Mouse (Mus musculus) left cerebral cortex, adult 18-20 months (tissue): ENCODE results near the gene Gm11060. TPM values are rescaled to one million over a fixed set of nuclear protein-coding genes. Genes with fewer than 3 reads are reported as not detected.

ENCODE experiments used
- DNase-seq, 2 experiments: peaks; one replicate each; pipeline ENCODE4 v3.0.0; 2021 to 2022; ENCODE audit warnings: low spot score in 2 of 2, mixed read lengths in 1 of 2
- total RNA-seq, 2 experiments: library from RNA; stranded (reverse); gene quantifications; 2 replicates each; pipeline ENCODE4 v1.2.3; 2021

The Gm11060 gene
- total RNA-seq, 2 experiments from 2014 or later = not detected

DNA sequence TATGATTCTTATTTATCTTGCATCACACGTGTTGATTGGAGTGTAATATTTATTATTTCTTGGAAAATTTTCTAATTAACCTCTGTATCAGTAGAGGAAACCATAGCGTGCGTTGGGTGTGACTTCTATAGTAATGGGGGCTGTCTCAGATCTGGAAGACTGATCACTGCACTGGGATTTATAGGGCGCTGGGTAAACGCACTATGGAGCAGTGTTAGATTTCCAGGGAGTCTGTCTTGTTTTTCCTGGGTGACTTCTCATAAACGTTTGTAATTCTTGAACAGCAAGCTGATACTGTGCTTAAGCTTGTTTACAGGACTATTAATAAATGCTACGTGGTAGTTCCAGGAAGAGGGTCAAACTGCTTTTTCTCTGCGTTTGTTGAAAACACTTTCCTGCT, 25.9 kb downstream of the Gm11060 start:
- no peak for DNase-seq

DNA sequence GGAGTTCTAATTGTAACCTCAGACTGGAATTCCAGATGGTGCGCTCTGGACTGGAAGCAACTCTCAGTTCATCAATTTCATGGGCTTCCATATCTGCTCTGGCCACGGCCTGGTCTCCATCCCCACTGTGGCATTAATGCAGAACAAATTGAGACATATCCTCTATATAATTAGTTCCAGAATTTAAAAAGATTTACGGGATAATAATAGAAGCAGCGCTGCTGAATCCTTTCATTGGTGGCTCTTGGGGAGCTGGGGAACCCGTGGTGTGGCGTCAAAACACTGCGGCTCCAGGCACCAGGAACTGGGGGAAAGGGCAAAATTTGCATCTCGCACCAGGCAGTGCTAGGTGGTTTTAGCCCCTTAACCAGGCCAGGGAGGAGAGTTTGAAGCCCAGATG, 30.4 kb downstream of the Gm11060 start:
- no peak for DNase-seq

DNA sequence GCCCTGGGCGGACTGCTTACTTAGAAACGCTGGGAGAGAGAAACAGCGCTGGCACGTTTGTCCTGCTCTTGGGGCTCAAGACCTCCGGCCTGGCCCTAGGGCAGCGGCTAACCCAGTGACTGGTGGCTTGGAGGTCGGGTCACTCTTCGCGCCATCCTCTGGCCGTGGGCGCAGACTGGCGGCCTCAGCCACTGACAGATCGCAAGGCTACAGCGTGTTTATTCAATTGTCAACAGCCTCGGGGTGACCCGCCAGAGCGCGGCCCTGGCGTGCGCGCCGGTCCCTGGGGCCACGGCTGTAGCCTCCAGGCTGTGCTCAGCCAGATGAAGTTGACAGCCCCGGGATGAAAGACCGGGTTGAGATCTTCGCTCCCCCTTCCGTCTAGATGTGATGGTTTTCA, 31.1 kb downstream of the Gm11060 start:
- DNase-seq = no peak

DNA sequence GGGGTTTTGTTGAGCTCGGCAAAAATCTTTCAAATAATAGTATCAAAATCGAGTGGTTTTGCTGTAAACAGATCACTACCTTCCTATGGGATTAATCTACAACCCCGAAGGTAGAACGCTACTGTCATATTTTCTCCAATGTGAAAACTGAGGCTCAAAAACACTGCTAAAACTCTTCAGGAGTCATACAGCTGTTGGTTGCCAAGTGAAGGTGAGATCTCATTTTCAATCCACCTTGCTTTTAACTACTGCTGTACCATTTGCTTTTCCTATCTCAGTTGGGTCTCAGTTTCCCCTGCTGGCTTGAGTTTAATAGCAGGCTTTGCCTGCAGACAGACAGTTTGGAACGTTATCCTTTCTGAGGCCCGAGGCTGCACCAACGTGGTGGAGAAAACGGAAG, 31.6 kb downstream of the Gm11060 start:
- no peak for DNase-seq

DNA sequence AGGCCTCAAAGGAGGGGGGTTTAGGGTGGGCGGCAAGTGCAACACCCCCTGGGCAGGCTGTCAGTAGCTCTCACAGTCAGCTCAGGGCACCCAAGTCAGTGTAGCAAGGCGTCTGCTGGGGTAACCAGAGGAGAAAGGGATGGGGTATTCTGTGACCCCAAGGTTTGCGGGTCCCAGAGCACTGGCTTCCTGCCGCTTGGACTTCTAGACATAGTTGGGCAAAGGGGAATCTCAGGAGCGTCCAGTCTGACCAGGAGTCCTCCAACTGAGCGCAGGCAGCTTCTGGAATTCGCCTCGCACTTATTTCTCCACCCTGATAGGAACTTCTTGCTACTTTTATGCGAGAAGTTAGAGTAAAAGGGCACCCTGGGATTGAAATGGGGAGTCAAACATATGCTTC, 32.1 kb downstream of the Gm11060 start:
- DNase-seq = no peak

DNA sequence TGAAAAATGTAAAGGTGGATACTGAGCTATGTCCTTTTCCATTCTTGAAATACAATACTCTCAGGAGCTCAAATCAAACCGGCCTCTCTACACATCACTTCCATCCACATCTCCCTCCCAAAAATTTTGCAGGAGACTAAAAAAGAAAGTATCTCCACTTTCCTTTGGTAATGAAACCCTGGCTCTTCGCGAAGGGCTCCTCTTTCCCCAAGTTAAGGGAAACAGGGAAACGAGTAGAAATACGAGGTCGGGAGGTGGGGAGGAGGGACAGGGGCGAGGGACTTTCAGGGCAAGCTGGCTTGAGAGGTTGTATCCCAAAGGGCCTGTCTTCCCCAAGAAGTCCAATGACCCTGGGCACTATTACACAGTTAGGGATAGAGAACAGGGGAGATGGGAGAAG, 32.6 kb downstream of the Gm11060 start:
- DNase-seq = no peak

DNA sequence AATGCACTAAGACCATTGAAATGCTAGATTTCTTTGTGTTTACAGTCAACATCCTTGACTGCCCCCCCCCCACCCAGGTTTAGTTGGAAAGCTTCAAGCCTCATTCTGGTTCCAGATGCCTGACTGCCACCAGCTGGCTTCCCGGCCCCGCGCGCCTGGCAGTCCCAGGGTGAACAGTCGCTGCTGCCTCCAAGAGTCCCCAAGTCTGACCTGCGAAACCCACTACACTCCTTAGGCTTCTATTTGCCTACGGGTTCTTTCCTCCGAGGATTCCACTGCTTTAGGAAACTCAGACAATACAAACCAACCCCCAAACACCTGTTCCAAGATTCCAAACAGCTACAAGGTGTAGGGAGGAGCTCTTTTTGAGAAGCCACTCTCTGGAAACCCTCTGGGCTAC, 33.4 kb downstream of the Gm11060 start:
- DNase-seq = no peak

DNA sequence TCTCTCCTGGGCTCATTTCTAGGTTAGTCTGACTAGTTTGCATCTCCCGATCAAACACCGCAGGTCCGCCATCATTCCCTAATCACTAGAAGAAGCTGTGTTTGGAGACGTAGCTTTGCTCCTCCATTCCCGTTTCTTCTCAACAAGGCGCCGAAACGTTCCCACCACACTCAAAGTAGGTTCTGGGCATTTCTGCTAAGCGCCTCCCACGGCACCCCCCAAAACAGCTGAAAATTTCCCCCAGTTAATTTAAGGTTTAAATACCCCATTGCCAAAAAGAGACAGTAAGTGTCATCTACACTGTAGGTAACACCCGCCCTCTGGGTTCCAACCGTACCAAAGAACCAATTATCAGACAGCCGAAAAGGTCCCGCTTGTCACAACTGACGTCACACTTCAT, 33.8 kb downstream of the Gm11060 start:
- DNase-seq = no peak

DNA sequence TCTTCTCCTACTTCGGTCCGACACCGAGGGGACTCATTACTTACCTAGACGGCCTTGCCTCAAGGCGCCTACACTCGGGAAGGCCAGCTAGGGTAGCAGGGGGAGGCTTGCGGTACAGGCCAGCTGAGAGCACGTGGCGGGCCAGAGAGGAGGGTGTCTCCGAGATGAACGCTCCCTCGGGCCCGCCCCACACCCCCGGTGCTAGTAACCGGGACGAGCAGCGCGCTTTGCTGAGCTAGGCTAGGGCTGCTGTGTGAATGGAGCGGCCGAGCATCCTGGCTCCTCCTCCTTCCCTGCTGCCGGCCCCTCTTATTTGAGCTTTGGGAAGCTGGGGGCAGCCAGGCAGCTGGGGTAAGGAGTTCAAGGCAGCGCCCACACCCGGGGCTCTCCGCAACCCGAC, 34.5 kb downstream of the Gm11060 start, which contains the start of gene Wt1:
Gene Wt1, plus strand, starts transcription at position 251 of the 400 bp plus-strand sequence.
- DNase-seq = no peak

DNA sequence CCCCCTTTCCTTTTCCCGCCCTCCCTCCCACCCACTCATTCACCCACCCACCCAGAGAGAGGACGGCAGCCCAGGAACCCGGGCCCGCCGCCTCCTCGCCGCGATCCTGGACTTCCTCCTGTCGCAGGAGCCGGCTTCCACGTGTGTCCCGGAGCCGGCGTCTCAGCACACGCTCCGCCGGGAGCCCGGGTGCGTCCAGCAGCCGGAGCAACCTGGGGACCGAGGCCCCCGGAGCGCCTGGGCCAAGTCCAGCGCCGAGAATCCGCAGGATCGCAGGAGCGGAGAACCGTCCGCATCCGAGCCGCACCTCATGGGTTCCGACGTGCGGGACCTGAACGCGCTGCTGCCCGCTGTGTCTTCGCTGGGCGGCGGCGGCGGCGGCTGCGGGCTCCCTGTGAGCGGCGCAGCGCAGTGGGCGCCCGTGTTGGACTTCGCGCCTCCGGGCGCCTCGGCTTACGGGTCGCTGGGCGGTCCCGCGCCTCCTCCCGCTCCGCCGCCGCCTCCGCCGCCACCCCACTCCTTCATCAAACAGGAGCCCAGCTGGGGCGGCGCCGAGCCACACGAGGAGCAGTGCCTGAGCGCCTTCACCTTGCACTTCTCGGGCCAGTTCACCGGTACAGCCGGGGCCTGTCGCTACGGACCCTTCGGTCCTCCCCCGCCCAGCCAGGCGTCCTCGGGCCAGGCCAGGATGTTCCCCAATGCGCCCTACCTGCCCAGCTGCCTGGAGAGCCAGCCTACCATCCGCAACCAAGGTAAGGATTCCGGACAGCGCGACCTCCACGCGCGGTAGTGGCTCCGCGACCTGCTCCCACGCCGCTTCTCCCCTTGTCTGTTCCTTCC, 35.1 kb downstream of the Gm11060 start:
- DNase-seq = no peak

DNA sequence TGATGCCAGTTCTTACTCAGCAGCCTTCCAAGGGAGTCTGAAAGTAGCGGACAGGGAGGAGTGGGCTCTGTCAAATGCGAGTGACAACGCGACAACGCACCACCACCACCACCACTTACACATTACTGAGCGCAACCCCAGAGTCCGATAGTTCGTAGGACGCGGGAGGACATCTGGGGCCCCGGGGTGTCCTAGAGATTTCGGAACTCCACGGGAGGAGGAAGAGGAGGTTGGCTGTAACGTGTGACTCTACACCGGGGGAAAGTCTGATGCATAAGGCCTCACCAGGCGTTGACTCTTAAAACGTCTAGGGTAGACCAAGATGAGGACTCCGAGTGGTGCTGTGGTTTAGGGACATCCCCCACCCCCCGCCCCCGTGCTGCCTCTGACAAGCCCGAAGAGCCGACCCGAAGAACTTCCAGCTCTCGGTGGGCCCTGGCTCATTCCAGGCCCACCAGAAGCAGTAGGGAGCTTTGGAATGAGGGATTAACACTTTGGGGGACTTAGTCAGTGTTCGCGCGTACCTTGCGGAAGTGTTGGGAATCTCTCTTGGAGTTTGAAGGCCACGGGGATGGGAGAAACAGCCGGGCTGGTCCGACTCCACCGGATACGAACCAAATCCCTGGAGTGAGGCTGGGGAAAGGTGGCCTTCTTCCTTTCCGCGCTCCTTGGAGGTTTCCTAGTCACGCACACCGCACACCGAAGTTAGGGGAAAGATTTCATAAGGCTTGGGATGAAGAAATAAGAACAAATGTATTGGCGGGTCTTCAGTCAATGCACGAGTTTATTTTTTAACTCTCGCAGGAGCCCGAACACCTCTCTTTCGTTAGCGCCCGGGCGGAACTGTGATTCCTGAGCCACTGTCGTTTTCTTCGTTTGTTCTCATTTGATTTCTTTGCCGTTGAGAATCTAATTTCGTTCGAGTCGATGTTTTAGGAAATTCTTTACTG, 36.0 kb downstream of the Gm11060 start:
- no peak for DNase-seq

DNA sequence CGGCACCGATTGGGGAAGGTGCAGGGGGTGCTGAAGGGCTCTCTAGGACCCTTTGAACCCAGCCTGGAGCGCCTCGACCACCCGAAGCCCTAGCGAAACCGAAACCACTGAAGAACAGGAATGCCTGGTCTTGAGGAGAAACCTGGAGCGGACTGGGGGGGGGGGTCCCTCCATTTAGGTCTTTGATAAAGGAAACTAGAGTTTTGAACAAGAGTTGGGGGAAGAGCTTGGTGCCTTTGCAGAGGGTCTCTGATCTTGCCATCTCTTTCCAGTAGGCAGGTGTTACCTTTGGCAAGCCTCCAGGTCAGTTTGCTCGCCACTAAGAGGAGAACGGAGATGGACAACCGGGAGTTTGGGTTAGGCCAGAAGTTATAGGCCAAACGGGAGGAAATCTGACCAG, 36.7 kb downstream of the Gm11060 start:
- no peak for DNase-seq

DNA sequence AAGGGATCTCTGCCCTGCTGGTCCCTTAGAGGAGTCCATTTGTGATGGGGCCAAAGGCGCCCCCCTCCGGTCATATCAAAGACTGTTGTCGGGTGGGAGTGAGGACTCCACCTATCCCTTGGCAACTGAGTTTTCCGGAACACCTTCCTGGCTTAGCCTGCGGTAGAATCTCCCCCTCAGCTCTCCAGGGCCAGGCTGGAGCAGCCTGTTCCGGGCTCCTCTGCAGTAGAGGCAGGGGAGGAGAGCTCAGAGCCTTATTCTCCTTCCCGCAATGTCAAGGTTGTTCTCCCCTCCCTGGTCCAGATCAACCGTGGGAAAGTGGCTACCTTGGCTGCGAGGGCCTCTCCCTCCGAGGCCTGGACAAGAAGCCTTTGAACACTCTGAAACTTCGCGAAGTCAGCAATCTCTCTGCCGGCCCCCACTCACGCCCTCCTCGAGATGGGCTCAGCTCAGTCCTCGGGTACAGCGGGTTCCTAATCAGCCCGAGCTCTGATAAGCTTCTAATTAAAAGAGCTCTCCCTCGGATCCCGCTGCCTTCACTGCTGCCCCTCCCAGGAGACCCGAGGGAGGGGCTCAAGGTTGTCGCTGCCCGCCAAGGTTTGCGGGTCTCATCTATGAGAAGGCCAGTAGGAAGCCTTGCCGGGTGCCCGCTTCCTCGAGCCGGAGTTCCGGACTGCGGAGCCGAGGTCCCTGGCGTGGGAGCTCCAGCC, 38.7 kb downstream of the Gm11060 start:
- no peak for DNase-seq

DNA sequence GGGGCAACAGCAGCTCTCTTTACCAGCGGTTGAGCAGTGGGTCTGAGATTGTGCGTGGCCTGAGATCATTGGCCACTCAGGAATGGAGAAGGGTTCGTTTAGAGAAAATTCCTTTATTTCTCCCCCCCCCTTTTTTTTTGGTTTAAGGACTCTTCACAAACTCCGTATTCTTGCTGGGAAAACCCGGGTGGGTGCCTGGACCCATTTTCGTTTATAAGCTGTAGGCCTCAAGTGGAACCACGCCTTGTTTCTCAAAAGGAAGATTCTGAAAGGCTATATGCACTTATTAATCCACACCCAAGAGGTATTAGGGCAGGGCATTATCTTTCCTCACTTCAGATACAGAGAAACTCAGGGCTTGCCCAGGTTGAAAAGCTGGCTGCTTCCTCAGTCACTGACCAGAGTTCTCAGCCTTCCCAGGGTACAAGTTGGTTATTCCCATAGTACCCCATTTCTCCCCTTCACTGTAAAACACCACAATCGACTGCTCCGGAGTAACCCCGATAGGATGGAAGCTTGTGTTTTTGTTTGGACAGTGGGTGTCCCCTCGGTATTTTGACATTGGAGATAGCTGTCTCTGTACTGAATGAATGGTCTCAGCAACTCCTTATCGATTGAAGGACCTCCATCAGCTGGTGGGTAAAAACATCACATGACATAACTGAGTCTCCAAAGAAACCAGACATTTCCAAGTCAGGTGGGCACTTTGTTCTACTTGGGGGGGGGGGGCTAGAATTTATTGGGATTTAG, 39.4 kb downstream of the Gm11060 start:
- DNase-seq = no peak

DNA sequence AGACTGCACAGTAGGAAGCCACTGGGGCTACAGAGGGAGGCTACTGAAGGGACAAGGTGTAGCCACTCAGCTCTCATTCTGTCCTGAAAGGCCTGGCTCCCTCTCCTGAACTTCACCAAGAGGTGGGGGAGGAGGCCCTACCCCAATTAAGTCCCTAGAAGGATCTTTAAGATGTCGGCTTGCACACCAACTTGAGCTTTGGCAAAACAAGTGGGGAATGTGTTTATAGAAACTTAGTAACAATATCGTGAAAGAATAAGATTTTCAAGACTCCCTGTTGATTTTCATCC, 39.9 kb downstream of the Gm11060 start:
- no peak for DNase-seq

DNA sequence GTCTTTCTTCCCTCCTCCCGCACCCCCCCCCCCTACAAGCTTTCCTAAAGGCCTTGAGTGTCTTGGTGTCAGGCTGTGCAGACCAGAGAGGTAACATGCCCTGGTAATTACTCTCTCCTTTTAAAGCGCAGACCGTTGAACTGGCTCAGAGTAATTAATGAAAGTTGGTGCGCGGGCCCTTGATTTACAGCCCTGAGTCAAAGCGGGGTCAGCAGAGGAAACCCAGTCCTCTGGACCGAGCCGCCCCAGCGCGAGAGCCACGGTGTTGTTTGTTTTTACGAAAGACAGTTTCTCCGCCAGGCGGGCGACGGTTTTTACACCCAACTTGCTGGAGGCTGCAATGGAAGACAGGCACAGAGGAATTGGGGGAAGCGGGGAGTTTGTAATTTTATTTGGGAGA, 40.5 kb downstream of the Gm11060 start:
- no peak for DNase-seq

DNA sequence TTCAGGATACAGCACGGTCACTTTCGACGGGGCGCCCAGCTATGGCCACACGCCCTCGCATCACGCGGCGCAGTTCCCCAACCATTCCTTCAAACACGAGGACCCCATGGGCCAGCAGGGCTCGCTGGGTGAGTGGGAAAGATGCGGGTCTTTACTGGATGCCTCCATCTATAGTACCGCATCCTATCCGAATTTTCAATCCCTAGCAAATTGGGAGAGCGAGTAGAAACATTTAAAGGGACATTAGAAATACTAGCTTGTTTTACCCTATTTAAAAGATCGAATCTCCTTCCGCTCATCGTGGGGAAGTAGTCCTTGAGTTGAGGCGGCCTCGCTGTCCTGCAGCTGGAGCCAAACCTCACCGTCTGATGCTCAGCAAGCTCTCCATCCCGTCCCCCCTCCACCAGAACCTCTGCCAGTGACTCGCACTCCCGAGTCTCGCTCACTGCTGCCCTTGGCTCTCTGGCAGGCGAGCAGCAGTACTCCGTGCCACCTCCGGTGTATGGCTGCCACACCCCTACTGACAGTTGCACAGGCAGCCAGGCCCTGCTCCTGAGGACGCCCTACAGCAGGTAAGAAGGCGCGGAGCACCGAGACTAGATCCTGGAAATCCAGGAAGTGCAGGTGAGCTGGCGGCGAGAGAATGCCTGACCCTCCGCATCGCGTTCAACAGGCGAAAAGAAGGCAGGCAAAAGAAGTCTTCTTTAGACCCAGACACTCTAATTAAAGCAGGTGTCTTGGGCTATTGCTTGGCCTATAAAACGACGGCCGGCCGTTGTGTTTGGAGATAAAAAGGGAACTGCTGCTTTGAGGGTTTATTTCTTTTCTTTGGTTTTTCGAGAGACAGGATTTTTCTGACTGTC, 41.3 kb downstream of the Gm11060 start:
- DNase-seq = no peak

DNA sequence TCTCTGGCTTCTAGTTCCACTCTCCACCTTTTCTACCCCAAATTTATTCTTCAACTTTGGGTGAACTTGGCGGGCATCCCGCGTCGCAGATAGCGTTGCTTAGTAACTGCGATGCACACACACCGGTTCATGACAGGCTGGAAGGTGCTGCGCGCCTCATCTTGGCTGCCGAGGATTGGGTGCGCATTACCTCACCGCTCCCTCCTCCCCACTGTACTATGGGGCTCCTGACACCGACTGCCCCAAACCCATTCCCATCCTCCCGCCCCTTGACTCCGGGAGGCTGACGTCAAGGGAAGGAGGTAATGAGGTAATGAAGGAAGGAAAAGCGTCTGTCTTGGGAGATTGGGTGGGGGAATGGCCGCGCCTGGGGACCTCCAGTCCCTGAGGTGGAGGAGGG, 42.5 kb downstream of the Gm11060 start:
- no peak for DNase-seq

DNA sequence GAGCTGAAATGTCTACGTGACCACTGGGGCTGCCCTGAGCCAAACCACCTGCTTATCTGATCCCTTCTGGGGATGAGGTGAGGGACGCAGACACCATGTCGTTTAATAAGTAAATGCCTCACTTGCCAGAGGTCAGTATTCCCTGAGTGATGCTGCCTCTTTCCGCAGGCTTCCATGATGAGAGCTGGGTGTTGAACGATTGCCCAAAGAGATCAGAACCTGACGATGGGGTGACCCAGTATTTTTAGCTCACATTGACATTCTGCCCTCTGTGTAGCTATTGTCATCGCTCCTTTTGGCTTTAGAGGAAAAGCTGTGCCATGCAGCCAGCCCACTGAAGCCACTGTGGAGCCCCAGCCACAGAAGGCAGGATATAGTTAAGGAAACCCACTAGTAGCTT, 47.7 kb downstream of the Gm11060 start:
- no peak for DNase-seq

DNA sequence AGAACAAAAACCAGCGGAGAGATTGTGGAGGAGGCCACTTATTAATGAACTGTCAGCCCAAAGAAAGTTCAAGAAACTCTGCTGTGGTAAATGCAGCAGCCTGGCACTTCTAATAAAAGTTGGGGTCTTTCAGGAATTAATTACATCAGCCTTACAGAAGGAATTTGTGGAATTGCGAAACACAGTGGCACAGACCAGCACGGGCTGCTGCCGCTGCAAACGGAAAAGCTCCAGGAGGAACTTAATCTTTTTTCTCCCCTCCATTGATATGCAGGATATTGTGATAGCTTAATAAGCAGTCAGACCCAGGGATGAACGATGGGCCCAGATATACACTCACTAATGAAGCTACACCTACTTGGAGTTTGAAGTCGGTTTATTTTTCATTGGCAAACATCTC, 49.6 kb downstream of the Gm11060 start:
- DNase-seq = no peak
